Mouse (Mus musculus) neural tube, embryonic 15.5 days (tissue): Measurements from ENCODE around the gene Cers5. TPM values are rescaled to one million over a fixed set of nuclear protein-coding genes. Genes with fewer than 3 reads are reported as not detected.

Experiments used
- ATAC-seq: fragments of 200-750 bp; cut with Nextera tagmentation; 2 replicates; pipeline ENCODE4 v1.8.0; 2017; ENCODE audit warnings: mild to moderate bottlenecking, moderate TSS enrichment, moderate library complexity; ENCODE audit not compliant: low FRiP score
- H3K27ac ChIP-seq: fragments of 300-500 bp; sonication (generic); replicated peaks from 2 replicates; pipeline ENCODE4 v1.5.1; 2015; ENCODE audit warnings: mild to moderate bottlenecking, inconsistent platforms
- H3K27me3 ChIP-seq: fragments of 300-500 bp; sonication (generic); replicated peaks from 2 replicates; pipeline ENCODE4 v1.6.1; 2015; ENCODE audit warnings: inconsistent platforms
- H3K36me3 ChIP-seq: fragments of 300-500 bp; sonication (generic); 2 replicates; pipeline ENCODE4 v1.6.1; 2015; ENCODE audit warnings: inconsistent platforms
- H3K4me1 ChIP-seq: fragments of 300-500 bp; sonication (generic); 2 replicates; pipeline ENCODE4 v1.6.1; 2015; ENCODE audit warnings: inconsistent platforms
- H3K4me2 ChIP-seq: fragments of 300-500 bp; sonication (generic); 2 replicates; pipeline ENCODE4 v1.6.1; 2015; ENCODE audit warnings: inconsistent platforms, mild to moderate bottlenecking, moderate library complexity
- H3K4me3 ChIP-seq: fragments of 300-500 bp; sonication (generic); replicated peaks from 2 replicates; pipeline ENCODE4 v1.5.1; 2015; ENCODE audit warnings: mild to moderate bottlenecking, inconsistent platforms
- H3K9ac ChIP-seq: fragments of 300-500 bp; sonication (generic); replicated peaks from 2 replicates; pipeline ENCODE4 v1.6.1; 2015; ENCODE audit warnings: mild to moderate bottlenecking, inconsistent platforms
- H3K9me3 ChIP-seq: fragments of 300-500 bp; sonication (generic); replicated peaks from 2 replicates; pipeline ENCODE4 v1.6.1; 2016; ENCODE audit warnings: inconsistent platforms
- WGBS: fragments of 180-500 bp; shearing (Covaris S2); methylation state at CpG from one replicate; pipeline ENCODE4 v1.1.7; 2015; ENCODE audit warnings: mixed read lengths; 5-methylcytosine and 5-hydroxymethylcytosine counted together
- polyA plus RNA-seq: library from polyadenylated mRNA; unstranded; fragments of >200 nt; fragmentation: Nextera tagmentation; extraction: Ambion mirVana; gene quantifications from 2 replicates; pipeline ENCODE4 v1.2.1, GENCODE M21; 2015

Gene Cers5
- polyA plus RNA-seq, 1 experiment from 2014 or later = 92.1 TPM

- WGBS = 20% methylated on average over 7 of the region's 7 CpGs
- Histone ChIP-seq H3K4me1 (peaks cover 47% of the 10 kb centered on the region), H3K4me2 (no peak overlapping the region)
Measured at GRCm38 (mm10) chr15:99806171-99806570, 33.5 kb upstream of the Cers5 start.

GRCm38 (mm10) chr15:99805673-99806072 lies 33.0 kb upstream of the Cers5 start:
- no peaks in the 10 kb centered on the region for H3K9me3 ChIP-seq

More at GRCm38 (mm10) chr15:99806171-99806570, 33.5 kb upstream of the Cers5 start:
- H3K36me3 ChIP-seq = peaks cover 8% of the 10 kb centered on the region; the same call in 1 of the 2 replicates
- no peaks in the 10 kb centered on the region for H3K27me3 ChIP-seq
- H3K27ac ChIP-seq = no peak overlapping the region
- H3K4me3 ChIP-seq = no peak overlapping the region
- H3K9ac ChIP-seq = no peak overlapping the region
- ATAC-seq = no peak
- H3K9me3 ChIP-seq = no peaks in the 10 kb centered on the region

DNA sequence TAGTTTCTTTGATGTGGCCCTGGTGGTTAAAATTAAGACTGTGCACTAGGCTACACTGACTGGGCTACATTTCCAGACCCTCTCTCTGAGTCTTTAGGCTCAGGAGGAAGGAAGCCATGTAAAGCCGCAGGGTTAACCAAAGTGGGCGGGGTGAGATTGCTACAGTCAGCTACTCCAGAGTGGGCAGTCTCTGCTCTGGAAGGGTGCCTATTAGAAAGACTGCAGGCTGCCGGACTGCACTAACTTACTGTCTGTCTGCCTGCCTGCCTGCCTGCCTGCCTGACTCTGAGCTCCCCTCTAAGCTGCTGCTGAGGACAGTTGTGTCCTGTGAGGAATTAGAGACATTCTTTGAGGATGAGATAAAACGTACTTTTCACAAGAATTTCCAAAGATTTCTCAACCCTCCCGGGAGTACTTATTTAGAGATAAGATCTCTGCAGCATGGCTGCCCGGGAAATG lies 30.5 kb upstream of the Cers5 start:
- Histone ChIP-seq H3K4me1 (peaks cover 55% of the 10 kb centered on the region), H3K9me3 (no peaks in the 10 kb centered on the region), H3K9ac (no peak overlapping the region; the same call in 1 of the 2 replicates), H3K4me3 (no peak overlapping the region), H3K27me3 (no peaks in the 10 kb centered on the region), H3K27ac (peak overlapping the region; percentile 61), H3K36me3 (peaks cover 11% of the 10 kb centered on the region; the same call in 1 of the 2 replicates), H3K4me2 (no peak overlapping the region)
- no peak for ATAC-seq
- 33% methylated on average over 6 of the region's 6 CpGs for WGBS

More at GRCm38 (mm10) chr15:99805673-99806072, 33.0 kb upstream of the Cers5 start:
- ATAC-seq = no peak
- Histone ChIP-seq H3K4me3 (no peak overlapping the region), H3K27me3 (no peaks in the 10 kb centered on the region), H3K4me1 (peaks cover 47% of the 10 kb centered on the region), H3K9ac (no peak overlapping the region), H3K4me2 (no peak overlapping the region), H3K36me3 (peaks cover 8% of the 10 kb centered on the region; the same call in 1 of the 2 replicates), H3K27ac (no peak overlapping the region)
- 87% methylated on average over 4 of the region's 4 CpGs for WGBS

DNA sequence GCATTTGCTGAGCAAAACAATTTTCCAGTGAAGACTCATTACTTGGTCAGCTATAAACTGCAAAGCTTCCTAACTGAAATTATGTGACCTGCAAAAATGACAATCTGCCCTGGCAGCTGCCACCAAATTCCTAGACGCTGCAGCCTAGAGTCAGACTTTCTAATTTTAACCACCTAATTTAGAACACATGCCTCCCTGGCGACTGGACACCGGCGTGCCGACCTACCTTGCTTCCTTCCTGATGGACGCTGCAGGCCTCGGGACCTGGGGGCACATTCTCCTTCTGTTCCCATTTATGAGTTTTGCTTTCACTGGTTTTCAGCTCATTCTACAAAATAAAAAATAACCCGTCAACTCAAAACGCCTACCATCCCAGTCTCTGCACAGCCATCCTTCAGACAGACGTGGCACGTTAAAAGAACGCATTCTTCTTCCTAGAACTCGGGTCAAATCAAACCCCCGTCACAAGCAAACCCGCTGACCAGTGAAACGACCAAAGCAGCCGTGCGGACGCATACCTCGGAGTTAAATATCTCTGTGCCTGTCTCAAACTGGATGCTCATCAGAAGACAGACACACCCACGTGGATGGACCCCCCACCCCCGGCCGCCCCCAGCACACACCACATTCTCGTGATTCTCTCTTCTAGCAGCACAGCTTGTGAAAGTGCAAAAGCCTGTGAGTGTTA lies 29.3 kb upstream of the Cers5 start:
- 35% methylated on average over 24 of the region's 24 CpGs for WGBS
- Histone ChIP-seq H3K27ac (peak overlapping the region; percentile 51; the same call in 1 of the 2 replicates), H3K27me3 (no peaks in the 10 kb centered on the region), H3K9me3 (no peaks in the 10 kb centered on the region), H3K4me3 (no peak overlapping the region), H3K9ac (no peak overlapping the region), H3K4me1 (peaks cover 52% of the 10 kb centered on the region), H3K4me2 (0 out of 2 replicates have a peak overlapping the region, but pooled peaks have one; percentile 11), H3K36me3 (peaks cover 11% of the 10 kb centered on the region; the same call in 1 of the 2 replicates)
- no peak for ATAC-seq

GRCm38 (mm10) chr15:99799706-99800105 lies 27.0 kb upstream of the Cers5 start:
- Histone ChIP-seq H3K4me3 (no peak overlapping the region), H3K4me1 (peaks cover 53% of the 10 kb centered on the region), H3K9ac (no peak overlapping the region), H3K27me3 (no peaks in the 10 kb centered on the region), H3K27ac (peak overlapping the region; percentile 54), H3K36me3 (0 out of 2 replicates have a peak, but pooled peaks cover 3% of the 10 kb centered on the region), H3K4me2 (no peak overlapping the region), H3K9me3 (no peaks in the 10 kb centered on the region)
- 77% methylated on average over 6 of the region's 6 CpGs for WGBS
- ATAC-seq = no peak

DNA sequence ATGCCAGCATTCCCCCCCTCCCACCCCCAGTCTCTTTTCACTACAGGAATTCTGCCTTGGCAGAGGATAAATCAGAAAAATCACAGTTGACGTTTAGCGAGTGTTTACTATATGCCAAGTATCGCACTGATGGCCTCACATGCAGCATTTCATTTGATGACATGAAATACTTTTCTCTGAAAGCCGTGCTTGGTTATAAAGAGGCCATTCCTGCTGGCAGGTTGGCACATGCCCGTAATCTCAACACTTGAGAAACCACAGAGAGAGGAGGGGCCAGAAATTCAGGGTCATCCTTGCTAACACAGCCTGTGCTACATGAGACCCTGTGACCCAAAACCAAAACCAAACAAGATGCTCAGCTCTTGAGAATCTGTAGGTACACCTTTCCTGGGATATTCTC lies 25.2 kb upstream of the Cers5 start:
- WGBS = 46% methylated on average over 5 of the region's 5 CpGs
- H3K9ac ChIP-seq = no peak overlapping the region
- H3K27ac ChIP-seq = peak overlapping the region; percentile 72
- no peak for ATAC-seq
- no peaks in the 10 kb centered on the region for H3K9me3 ChIP-seq
- H3K36me3 ChIP-seq = 0 out of 2 replicates have a peak, but pooled peaks cover 11% of the 10 kb centered on the region
- no peak overlapping the region for H3K4me3 ChIP-seq
- H3K27me3 ChIP-seq = no peaks in the 10 kb centered on the region
- H3K4me1 ChIP-seq = peaks cover 41% of the 10 kb centered on the region
- H3K4me2 ChIP-seq = no peak overlapping the region

GRCm38 (mm10) chr15:99796735-99797134 lies 24.1 kb upstream of the Cers5 start:
- H3K9me3 ChIP-seq = no peaks in the 10 kb centered on the region
- H3K27me3 ChIP-seq = no peaks in the 10 kb centered on the region
- no peak overlapping the region for H3K4me3 ChIP-seq
- ATAC-seq = peak; percentile 85
- no peak overlapping the region for H3K9ac ChIP-seq
- 27% methylated on average over 9 of the region's 9 CpGs for WGBS
- peaks cover 23% of the 10 kb centered on the region; the same call in 1 of the 2 replicates for H3K36me3 ChIP-seq
- H3K4me2 ChIP-seq = peak overlapping the region; percentile 25; the same call in 1 of the 2 replicates
- peak overlapping the region; percentile 77 for H3K27ac ChIP-seq
- H3K4me1 ChIP-seq = peaks cover 32% of the 10 kb centered on the region

DNA sequence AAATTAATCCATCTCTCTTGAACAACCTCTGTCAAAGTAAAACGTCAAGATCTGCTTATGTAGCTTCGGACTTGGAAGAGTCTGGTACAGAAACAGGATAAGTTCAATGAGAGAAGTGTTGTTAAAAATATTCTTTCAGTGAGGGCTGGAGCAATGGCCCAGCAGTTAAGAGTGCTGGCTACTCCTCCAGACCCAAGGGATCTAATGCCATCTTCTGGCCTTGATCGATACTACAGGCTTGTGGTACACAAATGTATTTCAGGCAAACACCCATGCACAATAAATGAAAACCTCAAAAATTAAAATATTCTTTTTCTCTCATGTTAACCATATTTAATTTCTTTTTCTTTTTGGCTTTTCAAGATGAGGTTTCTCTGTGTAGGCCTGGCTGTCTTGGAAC lies 23.4 kb upstream of the Cers5 start:
- Histone ChIP-seq H3K4me1 (peaks cover 29% of the 10 kb centered on the region), H3K27ac (peak overlapping the region; percentile 77), H3K9ac (no peak overlapping the region), H3K4me2 (no peak overlapping the region), H3K27me3 (no peaks in the 10 kb centered on the region), H3K36me3 (peaks cover 25% of the 10 kb centered on the region; the same call in 1 of the 2 replicates), H3K4me3 (no peak overlapping the region), H3K9me3 (no peaks in the 10 kb centered on the region)
- no peak for ATAC-seq
- 90% methylated on average over 3 of the region's 3 CpGs for WGBS

DNA sequence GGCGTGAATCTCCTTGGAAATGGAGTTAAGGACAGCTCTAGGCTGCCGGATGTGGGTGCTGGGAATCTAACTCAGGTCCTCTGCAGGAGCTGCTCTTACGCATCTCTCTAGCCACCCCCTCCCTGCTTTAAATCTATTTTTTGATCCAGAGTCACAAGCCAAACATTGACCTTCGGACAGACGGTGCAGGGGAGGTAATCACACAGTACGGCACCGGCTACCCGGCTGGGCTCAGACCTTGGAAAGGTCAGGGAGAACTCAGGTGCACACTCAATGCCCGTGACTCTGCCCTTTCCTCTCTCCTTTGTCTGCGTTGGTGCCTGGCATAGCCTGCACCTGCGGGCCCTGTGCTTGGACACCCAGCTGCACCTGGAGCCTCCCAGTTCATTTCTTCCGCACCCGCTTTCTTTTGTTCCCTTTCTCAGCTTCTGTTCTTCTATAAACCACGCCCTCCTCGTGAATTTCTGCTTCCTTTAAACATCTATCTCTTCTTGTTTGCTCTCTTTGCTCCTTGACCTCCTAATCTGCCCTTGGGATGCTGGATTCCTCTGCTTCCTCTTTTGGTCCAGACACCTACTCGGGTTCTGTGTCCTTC lies 19.6 kb upstream of the Cers5 start:
- 95% methylated on average over 16 of the region's 16 CpGs for WGBS
- no peak for ATAC-seq

DNA sequence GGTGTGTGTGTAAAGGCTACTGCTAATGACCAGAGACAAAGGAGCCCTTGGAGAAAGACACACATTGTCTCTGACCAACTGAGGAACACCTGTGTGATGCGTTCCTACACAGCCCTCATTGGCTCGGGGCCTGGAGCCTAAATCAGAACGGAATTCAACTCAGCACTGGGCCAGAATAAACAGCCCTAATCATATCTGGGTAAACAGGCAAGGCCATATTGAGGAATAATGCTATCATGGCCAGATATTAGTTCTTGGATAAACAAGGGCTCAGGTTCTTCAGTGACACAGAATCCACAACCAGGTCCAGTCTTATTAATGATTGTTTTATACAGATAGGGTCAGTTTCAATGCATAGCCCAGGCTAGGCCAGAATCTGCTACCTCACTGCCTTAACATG lies 18.3 kb upstream of the Cers5 start:
- Histone ChIP-seq H3K9me3 (no peaks in the 10 kb centered on the region), H3K4me2 (no peak overlapping the region), H3K36me3 (peaks cover 27% of the 10 kb centered on the region), H3K4me3 (no peak overlapping the region), H3K9ac (no peak overlapping the region), H3K4me1 (peaks cover 18% of the 10 kb centered on the region), H3K27ac (no peak overlapping the region), H3K27me3 (no peaks in the 10 kb centered on the region)
- 88% methylated on average over 3 of the region's 3 CpGs for whole genome bisulfite sequencing
- ATAC-seq = no peak

More for the DNA sequence above, 19.6 kb upstream of the Cers5 start:
- Histone ChIP-seq H3K27me3 (no peaks in the 10 kb centered on the region), H3K27ac (no peak overlapping the region), H3K36me3 (peaks cover 25% of the 10 kb centered on the region; the same call in 1 of the 2 replicates), H3K4me3 (no peak overlapping the region), H3K9ac (no peak overlapping the region), H3K4me2 (no peak overlapping the region), H3K4me1 (peaks cover 20% of the 10 kb centered on the region), H3K9me3 (no peaks in the 10 kb centered on the region)

GRCm38 (mm10) chr15:99790464-99790863 lies 17.8 kb upstream of the Cers5 start:
- no peak for ATAC-seq
- no peak overlapping the region for H3K9ac ChIP-seq

More at GRCm38 (mm10) chr15:99790464-99790863, 17.8 kb upstream of the Cers5 start:
- Histone ChIP-seq H3K27me3 (no peaks in the 10 kb centered on the region), H3K9me3 (no peaks in the 10 kb centered on the region), H3K27ac (no peak overlapping the region), H3K4me1 (peaks cover 18% of the 10 kb centered on the region), H3K4me3 (no peak overlapping the region), H3K36me3 (peaks cover 28% of the 10 kb centered on the region), H3K4me2 (no peak overlapping the region)
- 98% methylated on average over 6 of the region's 6 CpGs for WGBS
